Mouse (Mus musculus) urinary bladder, postnatal 14 days (tissue): ENCODE measurements around the gene Kank4.
"Not testable (repeated sequence)": the region's sequence is repeated elsewhere in the genome, so short reads cannot be mapped to it uniquely, and the experiment has no call there.

Experiments
- DNase-seq: peaks from one replicate; pipeline ENCODE4 v3.0.0; 2021; ENCODE audit warnings: low spot score

Gene Kank4

GRCm38 (mm10) chr4:98831726-98832125 lies 14.4 kb upstream of the Kank4 start:
- no peak for DNase-seq

DNA sequence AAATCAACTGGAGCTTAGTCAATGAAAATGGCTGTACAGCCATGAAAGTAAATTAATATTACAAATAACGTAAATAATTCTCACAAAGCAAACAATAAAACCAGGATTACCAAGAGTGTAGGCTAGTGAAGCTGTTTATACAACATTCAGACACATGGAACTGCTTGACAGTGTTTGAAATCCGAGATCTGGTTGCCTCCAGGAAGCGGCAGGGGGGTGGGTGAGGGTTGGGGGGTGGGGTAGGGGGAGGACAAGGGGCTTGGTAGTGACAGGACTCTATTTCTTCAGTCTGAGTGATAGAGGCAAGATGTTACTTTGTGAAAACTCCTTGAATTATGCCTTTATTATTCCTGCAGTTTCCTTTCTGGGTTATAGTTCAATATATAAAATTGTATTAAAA lies 9.4 kb upstream of the Kank4 start:
- DNase-seq: no peak

GRCm38 (mm10) chr4:98823740-98824139 lies 6.4 kb upstream of the Kank4 start, which contains the start of gene I0C0044D17Rik:
I0C0044D17Rik (minus strand) TSS chr4:98823840.
- DNase-seq: not testable (repeated sequence)

GRCm38 (mm10) chr4:98823047-98823446 lies 5.7 kb upstream of the Kank4 start:
- DNase-seq: no peak

DNA sequence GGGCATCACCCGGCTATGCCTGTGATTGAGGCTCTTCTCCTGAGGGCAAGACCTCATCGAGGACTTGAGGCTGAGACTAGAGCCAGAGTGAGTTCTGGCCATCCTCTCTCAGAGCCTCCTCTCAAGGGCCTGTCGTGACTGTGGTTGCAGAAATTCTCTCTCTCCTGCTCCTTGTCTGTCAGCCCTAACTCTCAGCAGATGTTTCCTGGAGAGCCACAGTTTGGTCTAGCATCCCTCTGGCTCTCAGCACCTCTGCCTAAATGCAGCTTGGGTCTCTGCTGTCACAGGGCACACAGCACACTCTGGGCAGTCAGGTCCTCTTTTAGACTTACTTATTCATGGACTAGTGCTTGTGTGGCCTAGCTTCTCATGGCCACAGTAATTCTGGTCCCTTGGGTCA lies 5.1 kb upstream of the Kank4 start:
- no peak for DNase-seq

DNA sequence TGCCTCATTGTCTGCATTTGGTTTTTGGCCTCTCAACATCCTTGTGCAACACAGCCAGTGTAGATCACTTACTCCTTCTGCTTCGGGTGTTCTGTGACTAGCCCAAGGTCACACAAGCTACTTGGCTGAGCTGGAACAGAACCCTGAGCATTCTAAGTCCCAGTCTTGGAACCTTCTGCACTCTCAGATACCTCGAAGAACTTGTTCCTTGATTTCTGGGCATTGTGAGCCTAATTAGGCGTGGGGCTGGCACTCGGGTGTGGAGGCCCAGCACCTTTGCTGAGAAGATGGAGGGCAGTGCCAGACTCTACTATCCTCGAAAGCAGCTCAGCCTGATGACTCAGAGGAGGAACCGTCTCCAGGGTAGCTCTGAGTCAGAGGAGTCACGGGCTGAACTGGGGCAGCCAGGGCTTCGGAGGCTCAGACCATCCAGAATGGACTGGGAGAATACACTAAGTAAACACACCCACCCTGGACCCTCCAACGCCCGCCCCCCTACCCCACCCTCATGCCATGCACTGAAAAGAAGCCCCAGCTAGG lies 1.9 kb upstream of the Kank4 start:
- peak; percentile 29 for DNase-seq

- DNase-seq: no peak
Measured at GRCm38 (mm10) chr4:98816807-98817183, 542 bp downstream of the Kank4 start.

DNA sequence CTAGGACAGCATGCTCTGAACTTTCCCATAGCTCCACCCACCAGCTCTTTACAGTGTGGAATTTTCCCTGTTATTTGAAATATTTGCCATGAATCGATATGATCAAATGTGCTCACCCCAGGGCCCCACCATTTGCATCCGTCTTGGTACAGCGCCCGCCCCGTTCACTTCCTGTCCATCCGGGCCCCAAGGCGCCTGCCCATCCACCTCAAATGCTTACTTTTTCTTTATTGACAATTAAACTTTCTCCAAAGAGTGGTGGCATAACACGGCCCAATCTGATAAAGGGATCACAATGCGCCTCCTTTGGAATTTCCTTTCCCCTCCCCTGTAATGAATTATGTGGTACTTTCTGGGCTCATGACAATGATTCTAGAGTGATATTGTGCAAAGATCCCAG lies 11.0 kb downstream of the Kank4 start:
- peak; percentile 38 for DNase-seq

DNA sequence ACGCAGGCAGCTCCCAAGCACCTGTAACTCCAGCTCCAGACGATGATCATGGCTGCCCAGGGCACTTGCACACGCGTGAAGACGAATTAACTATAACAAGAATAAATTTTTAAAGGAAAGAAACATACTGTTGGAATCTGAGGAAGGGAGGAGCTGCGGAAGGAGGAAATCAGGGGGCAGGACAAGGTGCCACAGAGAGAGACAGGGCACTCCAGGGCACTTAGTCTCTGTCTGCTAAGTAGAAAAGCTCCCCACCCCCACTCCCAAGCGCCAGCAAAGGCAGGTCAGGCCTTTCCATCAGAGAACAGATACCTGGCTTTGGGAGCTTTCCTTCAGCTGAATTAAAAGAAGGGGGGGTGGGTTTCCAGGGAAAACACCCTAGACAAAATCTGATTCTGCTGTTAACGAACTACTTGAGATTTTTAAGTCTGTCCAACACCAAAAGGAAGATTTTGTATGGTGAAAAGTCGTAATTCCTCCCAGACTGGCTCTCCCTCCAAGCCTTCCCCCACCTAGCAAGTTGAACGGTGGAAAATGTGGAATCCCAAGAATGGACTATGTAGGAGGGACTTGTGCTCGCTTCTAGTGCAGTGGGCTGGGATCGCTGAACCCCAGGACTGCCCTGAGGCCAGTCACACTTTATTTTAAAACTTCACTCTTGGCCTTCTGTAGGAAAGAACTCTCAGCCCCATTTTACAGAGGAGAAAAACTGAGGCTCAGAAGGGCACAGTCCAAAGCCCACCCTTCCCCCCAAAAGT lies 11.9 kb downstream of the Kank4 start:
- no peak for DNase-seq

DNA sequence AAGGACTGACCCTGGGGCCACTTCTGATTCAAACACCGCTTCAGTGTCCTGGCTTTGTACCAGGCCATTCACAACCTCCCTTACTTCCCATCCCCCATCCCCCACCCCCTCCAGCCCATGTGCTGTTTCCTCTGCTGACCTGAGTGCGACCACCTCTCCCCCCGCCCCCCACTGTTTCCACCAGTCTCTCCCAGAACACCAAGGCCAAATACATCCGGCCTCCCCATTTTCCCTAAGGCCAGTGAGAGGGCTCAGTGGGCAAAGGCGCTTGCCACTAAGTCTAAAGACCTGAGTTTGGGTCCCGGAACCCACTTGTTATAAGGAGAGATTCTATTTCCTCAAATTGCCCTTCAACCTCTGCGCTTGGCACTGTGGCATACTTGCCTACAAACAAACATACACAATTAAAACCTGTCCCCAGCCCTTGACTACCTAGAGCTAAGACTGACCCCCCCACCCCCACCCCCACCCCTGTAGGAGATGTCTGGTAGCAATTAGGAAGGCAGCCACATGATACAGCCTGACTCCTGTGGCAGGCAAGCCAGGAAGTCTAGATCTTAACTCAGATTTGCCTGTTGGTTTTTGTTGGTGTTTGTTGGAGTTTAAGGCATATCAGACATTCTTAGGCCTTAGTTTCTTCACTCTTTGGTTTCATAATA lies 12.7 kb downstream of the Kank4 start:
- no peak for DNase-seq

DNA sequence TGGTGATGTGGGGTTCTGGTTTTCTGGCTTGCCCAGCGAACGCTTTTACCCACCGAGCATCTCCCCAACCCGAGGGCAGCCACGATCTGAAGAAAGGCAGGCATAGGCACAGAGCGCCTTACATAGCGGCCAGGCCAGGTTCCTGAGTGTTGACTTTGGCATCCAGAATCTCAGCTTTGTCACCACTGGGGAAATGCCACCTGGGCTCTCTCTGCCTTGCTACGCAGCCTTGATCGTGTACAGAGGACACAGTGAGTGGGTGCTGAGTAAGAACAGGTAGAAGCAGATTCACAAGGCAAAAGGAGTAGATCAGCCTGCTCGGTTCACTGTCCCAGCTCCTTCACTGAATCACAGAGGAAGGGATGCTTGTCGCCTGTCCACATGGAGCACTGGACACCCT lies 15.6 kb downstream of the Kank4 start:
- no peak for DNase-seq

DNA sequence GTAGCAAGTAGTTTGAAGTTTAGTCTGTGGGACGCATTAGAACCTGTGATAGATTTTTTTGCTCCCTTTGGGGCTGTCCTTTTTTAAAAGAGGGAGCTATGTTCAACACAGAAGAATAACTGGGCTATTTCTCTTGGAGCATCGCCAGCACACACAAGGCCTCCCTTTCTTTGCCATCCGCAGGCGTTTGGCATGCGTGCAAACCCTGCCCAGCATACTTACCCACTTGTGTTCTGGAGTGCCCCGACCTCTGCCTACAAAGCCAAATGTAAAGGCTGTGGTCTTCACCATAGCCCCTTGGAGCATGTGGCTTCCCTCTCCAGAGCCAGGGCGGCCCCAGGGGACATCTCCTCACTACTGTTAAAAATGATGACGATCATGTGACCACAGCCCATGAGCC lies 16.5 kb downstream of the Kank4 start:
- no peak for DNase-seq

- peak; percentile 20 for DNase-seq
Measured at GRCm38 (mm10) chr4:98796591-98797341, 20.6 kb downstream of the Kank4 start.

GRCm38 (mm10) chr4:98795241-98795640 lies 22.1 kb downstream of the Kank4 start:
- DNase-seq: no peak

DNA sequence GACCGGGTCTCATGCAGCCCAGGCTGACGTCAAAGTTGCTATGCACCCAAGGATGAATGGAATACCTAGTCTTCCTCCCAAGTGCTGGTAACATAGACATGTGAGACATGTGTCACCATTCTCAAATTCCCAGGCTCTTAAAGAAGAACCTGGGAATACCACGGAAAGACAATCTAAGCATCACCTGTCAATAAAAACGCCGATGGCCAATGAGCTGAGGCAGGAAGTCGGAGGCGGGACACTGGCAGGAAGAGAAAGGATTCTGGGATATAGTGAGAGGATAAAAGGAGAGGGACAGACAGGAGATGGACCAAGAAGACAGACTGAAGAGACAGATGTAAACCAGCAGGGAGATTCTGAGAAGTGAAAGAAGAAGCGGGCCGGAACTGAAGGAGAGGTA lies 23.9 kb downstream of the Kank4 start:
- no peak for DNase-seq

DNA sequence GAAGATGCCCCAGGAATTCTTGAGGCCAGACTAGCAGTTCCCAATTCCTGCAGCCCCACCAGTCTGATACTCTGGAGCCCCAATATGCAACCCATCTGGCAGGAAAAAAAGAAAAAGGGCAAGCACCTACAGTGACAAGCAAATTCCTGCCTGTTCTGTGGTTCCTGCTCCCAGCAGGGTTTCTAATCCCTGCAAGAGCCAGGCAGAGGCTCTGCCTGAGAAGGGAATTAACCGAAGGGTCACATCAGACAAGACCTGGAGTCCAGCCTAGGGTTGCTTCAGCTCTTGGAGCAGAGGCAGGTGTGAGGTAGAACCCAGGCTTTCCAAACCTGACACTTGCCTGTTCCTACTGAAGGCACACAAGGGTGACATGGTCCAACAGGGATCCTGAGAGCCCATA lies 26.6 kb downstream of the Kank4 start:
- no peak for DNase-seq

GRCm38 (mm10) chr4:98789861-98790311 lies 27.5 kb downstream of the Kank4 start:
- no peak for DNase-seq

DNA sequence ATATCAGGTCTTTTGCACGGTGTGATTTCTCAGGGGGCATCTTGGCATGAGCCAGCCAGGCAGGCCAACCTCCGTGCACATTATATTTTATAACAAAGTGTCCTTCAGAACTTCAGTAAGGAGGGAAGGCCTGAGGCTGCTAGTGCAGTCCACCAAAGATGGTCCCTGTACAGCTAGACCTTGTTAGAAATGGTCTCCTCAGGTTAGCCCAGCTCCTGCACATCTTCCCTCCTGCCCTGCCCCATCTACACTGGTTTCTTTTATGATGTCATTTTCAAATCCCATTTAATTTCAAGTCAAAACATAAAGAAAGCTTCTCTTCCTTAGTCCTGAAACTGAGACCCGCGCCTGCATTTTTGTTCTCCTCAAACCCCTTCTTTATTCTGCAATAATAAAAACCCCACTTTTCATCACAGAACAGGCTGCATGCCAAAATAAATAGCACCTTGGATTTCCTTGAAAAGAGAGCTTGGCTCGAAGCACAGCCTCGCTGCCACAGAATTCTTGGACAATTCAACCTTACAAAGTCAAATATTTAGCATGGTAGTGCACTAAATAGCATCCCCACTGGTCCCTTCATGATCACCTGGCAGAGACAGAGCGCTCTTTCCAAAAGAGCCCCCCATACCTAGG lies 28.1 kb downstream of the Kank4 start:
- DNase-seq: no peak

- no peak for DNase-seq
Measured at GRCm38 (mm10) chr4:98786281-98786680, 31.1 kb downstream of the Kank4 start.

DNA sequence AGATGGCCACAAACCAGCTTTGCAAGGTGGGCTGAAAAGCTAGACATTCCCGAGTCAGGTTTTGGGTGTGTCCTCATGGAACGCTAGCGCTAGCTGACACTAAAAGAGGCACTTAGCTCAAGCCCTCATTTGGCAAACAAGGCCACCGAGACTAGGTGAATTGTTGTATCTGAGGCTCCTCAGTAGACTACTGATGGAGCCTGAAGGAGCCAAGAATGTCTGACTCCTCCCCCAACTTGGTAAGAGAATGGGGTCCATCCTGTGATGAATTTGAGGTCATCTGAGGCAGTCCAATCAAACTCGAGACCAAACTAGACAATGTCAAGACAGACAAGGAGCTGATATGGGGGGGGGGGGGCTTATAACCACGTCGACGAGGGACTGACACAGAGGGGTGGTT lies 31.5 kb downstream of the Kank4 start:
- DNase-seq: no peak

GRCm38 (mm10) chr4:98778219-98778618 lies 39.1 kb downstream of the Kank4 start:
- DNase-seq: no peak

DNA sequence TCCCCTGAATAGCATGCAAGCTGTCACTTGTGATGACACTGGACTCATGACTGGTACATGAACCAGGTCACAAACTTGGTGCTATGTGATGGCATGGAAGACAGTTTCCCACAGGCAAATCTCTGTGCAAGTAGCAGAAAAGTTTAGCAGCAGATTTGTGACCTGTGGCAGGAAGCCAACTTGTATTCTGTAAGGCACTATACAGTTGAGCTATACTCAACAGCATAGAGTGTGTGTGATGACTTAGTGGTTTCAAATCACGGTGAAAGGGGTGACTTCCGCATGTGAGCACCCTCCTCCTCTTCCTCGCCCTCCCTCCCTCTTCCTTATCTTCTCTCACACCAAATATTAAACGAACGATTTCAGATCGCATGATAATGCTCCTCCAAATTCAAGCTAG lies 39.9 kb downstream of the Kank4 start:
- no peak for DNase-seq
